Mouse (Mus musculus) urinary bladder, postnatal 10 days (tissue): ENCODE data around the gene Gdf3.
"Not testable (repeated sequence)": the region's sequence is repeated elsewhere in the genome, so short reads cannot be mapped to it uniquely, and the experiment has no call there.

ENCODE experiments used
- DNase-seq: peaks from one replicate; pipeline ENCODE4 v3.0.0; 2022; ENCODE audit warnings: low spot score

The Gdf3 gene

GRCm38 (mm10) chr6:122609771-122610170 lies at the start of gene Gdf3:
TSS of gene Gdf3 (minus strand) at chr6:122610087.
- no peak for DNase-seq

GRCm38 (mm10) chr6:122659567-122659966 lies 49.7 kb upstream of the Gdf3 start:
- DNase-seq = no peak

GRCm38 (mm10) chr6:122657630-122658029 lies 47.7 kb upstream of the Gdf3 start:
- no peak for DNase-seq

GRCm38 (mm10) chr6:122654301-122654700 lies 44.4 kb upstream of the Gdf3 start:
- DNase-seq = no peak

GRCm38 (mm10) chr6:122650398-122650980 lies 40.6 kb upstream of the Gdf3 start:
- DNase-seq = no peak

- DNase-seq = no peak
Measured at GRCm38 (mm10) chr6:122649903-122650302, 40.0 kb upstream of the Gdf3 start.

GRCm38 (mm10) chr6:122644196-122644595 lies 34.3 kb upstream of the Gdf3 start:
- DNase-seq = not testable (repeated sequence)

- DNase-seq = not testable (repeated sequence)
Measured at GRCm38 (mm10) chr6:122637566-122637965, 27.7 kb upstream of the Gdf3 start.

- no peak for DNase-seq
Measured at GRCm38 (mm10) chr6:122636666-122637065, 26.8 kb upstream of the Gdf3 start.

- no peak for DNase-seq
Measured at GRCm38 (mm10) chr6:122635315-122635714, 25.4 kb upstream of the Gdf3 start.

- DNase-seq = no peak
Measured at GRCm38 (mm10) chr6:122633411-122633810, 23.5 kb upstream of the Gdf3 start.

- no peak for DNase-seq
Measured at GRCm38 (mm10) chr6:122627469-122628108, 17.7 kb upstream of the Gdf3 start.

GRCm38 (mm10) chr6:122626110-122626509 lies 16.2 kb upstream of the Gdf3 start, which contains the start of gene Dppa3:
TSS of gene Dppa3 (plus strand) at chr6:122626410.
- DNase-seq = no peak

GRCm38 (mm10) chr6:122625156-122625555 lies 15.3 kb upstream of the Gdf3 start:
- no peak for DNase-seq

GRCm38 (mm10) chr6:122624480-122624879 lies 14.6 kb upstream of the Gdf3 start:
- DNase-seq = no peak

GRCm38 (mm10) chr6:122621066-122621465 lies 11.2 kb upstream of the Gdf3 start:
- DNase-seq = no peak

GRCm38 (mm10) chr6:122616022-122616421 lies 6.1 kb upstream of the Gdf3 start:
- DNase-seq = no peak

- DNase-seq = no peak
Measured at GRCm38 (mm10) chr6:122614047-122614446, 4.2 kb upstream of the Gdf3 start.

- no peak for DNase-seq
Measured at GRCm38 (mm10) chr6:122612426-122612825, 2.5 kb upstream of the Gdf3 start.

GRCm38 (mm10) chr6:122609377-122609728 lies 534 bp downstream of the Gdf3 start:
- DNase-seq = no peak

GRCm38 (mm10) chr6:122608434-122609376 lies 1.2 kb downstream of the Gdf3 start:
- no peak for DNase-seq

- DNase-seq = no peak
Measured at GRCm38 (mm10) chr6:122607700-122608099, 2.2 kb downstream of the Gdf3 start.

GRCm38 (mm10) chr6:122606661-122607060 lies 3.2 kb downstream of the Gdf3 start:
- DNase-seq = no peak
